Mouse (Mus musculus): ENCODE data around the gene Btbd9. TPM values are rescaled to one million over a fixed set of nuclear protein-coding genes. Genes with fewer than 3 reads are reported as not detected.

The Btbd9 gene
- polyA plus RNA-seq, 1 experiment from 2014 or later = 38.3 TPM

- H3K9me3 ChIP-seq (replicated peaks) = no peaks in the 10 kb centered on the region
- WGBS = 93% methylated on average over 10 of the region's 10 CpGs
- peaks cover 35% of the 10 kb centered on the region for H3K4me1 ChIP-seq (replicated peaks)
- no peak for ATAC-seq (replicated peaks; ENCODE audit: insufficient number of reproducible peaks, insufficient read depth, low FRiP score, low read depth)
- H3K36me3 ChIP-seq = no peaks in the 10 kb centered on the region
- H3K9ac ChIP-seq = no peak overlapping the region
- H3K4me2 ChIP-seq = no peak overlapping the region
- no peaks in the 10 kb centered on the region for H3K27me3 ChIP-seq
- no peak overlapping the region for H3K4me3 ChIP-seq
- no peak overlapping the region for H3K27ac ChIP-seq
Measured at GRCm38 (mm10) chr17:30472776-30473175, 103.5 kb downstream of the Btbd9 start.

DNA sequence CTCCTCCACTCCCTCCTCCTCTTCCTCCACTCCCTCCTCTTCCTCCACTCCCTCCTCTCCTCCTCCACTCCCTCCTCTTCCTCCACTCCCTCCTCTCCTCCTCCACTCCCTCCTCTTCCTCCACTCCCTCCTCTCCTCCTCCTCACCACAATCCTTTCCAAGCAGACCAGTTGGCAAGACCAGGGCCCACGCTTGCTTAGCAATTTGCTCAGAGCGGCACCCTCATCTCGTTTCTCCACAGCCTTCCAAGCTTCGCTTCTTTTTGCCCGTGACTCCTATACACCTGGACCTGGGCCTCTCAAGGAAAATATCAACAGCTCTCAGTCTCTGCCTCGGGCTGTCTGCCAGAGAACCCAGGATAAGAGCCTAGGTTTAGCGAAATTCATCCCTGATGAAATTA lies 104.8 kb downstream of the Btbd9 start:
- H3K4me1 ChIP-seq (replicated peaks) = peaks cover 38% of the 10 kb centered on the region

GRCm38 (mm10) chr17:30470790-30471189 lies 105.5 kb downstream of the Btbd9 start:
- Histone ChIP-seq H3K9me3 (replicated peaks) (no peaks in the 10 kb centered on the region), H3K4me3 (no peak overlapping the region), H3K9ac (no peak overlapping the region), H3K4me2 (no peak overlapping the region), H3K4me1 (replicated peaks) (peaks cover 39% of the 10 kb centered on the region), H3K27ac (peak overlapping the region; percentile 56; the same call in 1 of the 2 replicates), H3K27me3 (no peaks in the 10 kb centered on the region), H3K36me3 (no peaks in the 10 kb centered on the region)
- ATAC-seq (replicated peaks; ENCODE audit: insufficient number of reproducible peaks, insufficient read depth, low FRiP score, low read depth) = no peak
- 28% methylated on average over 8 of the region's 8 CpGs for WGBS

More for the DNA sequence above, 104.8 kb downstream of the Btbd9 start:
- Histone ChIP-seq H3K27me3 (no peaks in the 10 kb centered on the region), H3K4me3 (no peak overlapping the region), H3K9me3 (replicated peaks) (no peaks in the 10 kb centered on the region), H3K36me3 (no peaks in the 10 kb centered on the region), H3K27ac (peak overlapping the region; percentile 56; the same call in 1 of the 2 replicates), H3K4me2 (no peak overlapping the region), H3K9ac (no peak overlapping the region)
- ATAC-seq (replicated peaks; ENCODE audit: insufficient number of reproducible peaks, insufficient read depth, low FRiP score, low read depth) = no peak
- WGBS = 66% methylated on average over 7 of the region's 7 CpGs

DNA sequence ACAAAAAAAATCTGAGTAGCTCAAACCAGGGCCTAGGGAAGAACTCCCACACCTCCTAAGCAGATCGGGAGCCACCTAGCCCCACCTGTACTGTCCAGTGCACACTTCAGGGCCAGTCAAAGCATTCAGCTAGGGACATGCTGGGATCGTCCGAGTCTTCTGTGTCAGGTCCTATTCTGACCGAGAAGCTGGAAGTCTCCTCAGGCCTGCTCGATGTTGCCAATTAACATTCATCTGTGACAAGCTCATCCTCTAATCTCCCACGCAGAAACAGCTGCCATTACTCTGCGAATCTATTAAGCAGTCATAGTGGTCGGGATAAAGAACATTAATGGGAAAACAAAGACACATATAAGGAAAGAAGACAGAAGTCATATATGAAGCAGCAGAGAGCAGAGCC lies 106.0 kb downstream of the Btbd9 start:
- H3K27ac ChIP-seq = no peak overlapping the region
- no peak overlapping the region for H3K4me3 ChIP-seq
- WGBS = 49% methylated on average over 8 of the region's 8 CpGs
- no peaks in the 10 kb centered on the region for H3K9me3 ChIP-seq (replicated peaks)
- peaks cover 44% of the 10 kb centered on the region for H3K4me1 ChIP-seq (replicated peaks)
- H3K36me3 ChIP-seq = no peaks in the 10 kb centered on the region
- no peak for ATAC-seq (replicated peaks; ENCODE audit: insufficient number of reproducible peaks, insufficient read depth, low FRiP score, low read depth)
- no peaks in the 10 kb centered on the region for H3K27me3 ChIP-seq
- H3K4me2 ChIP-seq = no peak overlapping the region
- no peak overlapping the region for H3K9ac ChIP-seq

GRCm38 (mm10) chr17:30469511-30470076 lies 106.7 kb downstream of the Btbd9 start:
- Histone ChIP-seq H3K27ac (no peak overlapping the region), H3K9me3 (replicated peaks) (no peaks in the 10 kb centered on the region), H3K4me1 (replicated peaks) (peaks cover 48% of the 10 kb centered on the region), H3K9ac (no peak overlapping the region), H3K4me2 (no peak overlapping the region), H3K27me3 (no peaks in the 10 kb centered on the region), H3K36me3 (no peaks in the 10 kb centered on the region), H3K4me3 (no peak overlapping the region)
- ATAC-seq (replicated peaks; ENCODE audit: insufficient number of reproducible peaks, insufficient read depth, low FRiP score, low read depth) = no peak
- WGBS = 74% methylated on average over 10 of the region's 10 CpGs

DNA sequence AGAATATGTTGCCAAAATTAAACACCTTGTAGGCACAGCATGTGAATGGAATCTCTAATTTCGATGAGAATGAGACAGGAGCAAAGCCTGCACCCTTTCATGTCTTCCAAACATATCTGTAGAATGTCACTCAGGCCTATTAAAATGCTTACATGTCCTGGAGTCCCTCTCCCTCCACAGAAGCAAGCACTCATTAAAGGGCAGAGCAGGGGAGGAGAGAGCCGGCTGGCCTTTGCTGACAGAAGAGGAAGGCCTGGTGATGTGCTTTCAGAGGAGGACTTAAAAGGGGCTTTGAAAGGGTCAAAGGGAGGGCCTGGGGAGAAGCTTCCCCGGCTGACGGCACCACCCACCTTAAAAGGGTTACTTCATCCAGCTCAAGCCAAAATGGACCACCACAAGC lies 107.9 kb downstream of the Btbd9 start:
- no peak overlapping the region for H3K4me2 ChIP-seq
- H3K27me3 ChIP-seq = no peaks in the 10 kb centered on the region
- H3K9me3 ChIP-seq (replicated peaks) = no peaks in the 10 kb centered on the region
- H3K36me3 ChIP-seq = no peaks in the 10 kb centered on the region
- ATAC-seq (replicated peaks; ENCODE audit: insufficient number of reproducible peaks, insufficient read depth, low FRiP score, low read depth) = no peak
- WGBS = 23% methylated on average over 4 of the region's 4 CpGs
- H3K4me3 ChIP-seq = no peak overlapping the region
- H3K27ac ChIP-seq = peak overlapping the region; percentile 62; the same call in 1 of the 2 replicates
- H3K4me1 ChIP-seq (replicated peaks) = peaks cover 51% of the 10 kb centered on the region
- H3K9ac ChIP-seq = no peak overlapping the region

- WGBS = 35% methylated on average over 14 of the region's 14 CpGs
- Histone ChIP-seq H3K36me3 (no peaks in the 10 kb centered on the region), H3K4me1 (replicated peaks) (peaks cover 55% of the 10 kb centered on the region), H3K4me3 (0 out of 2 replicates have a peak overlapping the region, but pooled peaks have one; percentile 11), H3K4me2 (peak overlapping the region; percentile 48), H3K9ac (no peak overlapping the region), H3K27ac (peak overlapping the region; percentile 62), H3K27me3 (no peaks in the 10 kb centered on the region), H3K9me3 (replicated peaks) (no peaks in the 10 kb centered on the region)
- ATAC-seq (replicated peaks; ENCODE audit: insufficient number of reproducible peaks, insufficient read depth, low FRiP score, low read depth) = no peak
Measured at GRCm38 (mm10) chr17:30467566-30468213, 108.6 kb downstream of the Btbd9 start.

GRCm38 (mm10) chr17:30465060-30465762 lies 111.1 kb downstream of the Btbd9 start:
- Histone ChIP-seq H3K9me3 (replicated peaks) (no peaks in the 10 kb centered on the region), H3K9ac (no peak overlapping the region), H3K36me3 (no peaks in the 10 kb centered on the region), H3K27ac (peak overlapping the region; percentile 56), H3K4me3 (no peak overlapping the region), H3K4me1 (replicated peaks) (peaks cover 44% of the 10 kb centered on the region), H3K4me2 (no peak overlapping the region), H3K27me3 (no peaks in the 10 kb centered on the region)
- 46% methylated on average over 6 of the region's 6 CpGs for WGBS
- no peak; the same call in 1 of the 2 replicates for ATAC-seq (replicated peaks; ENCODE audit: insufficient number of reproducible peaks, insufficient read depth, low FRiP score, low read depth)

DNA sequence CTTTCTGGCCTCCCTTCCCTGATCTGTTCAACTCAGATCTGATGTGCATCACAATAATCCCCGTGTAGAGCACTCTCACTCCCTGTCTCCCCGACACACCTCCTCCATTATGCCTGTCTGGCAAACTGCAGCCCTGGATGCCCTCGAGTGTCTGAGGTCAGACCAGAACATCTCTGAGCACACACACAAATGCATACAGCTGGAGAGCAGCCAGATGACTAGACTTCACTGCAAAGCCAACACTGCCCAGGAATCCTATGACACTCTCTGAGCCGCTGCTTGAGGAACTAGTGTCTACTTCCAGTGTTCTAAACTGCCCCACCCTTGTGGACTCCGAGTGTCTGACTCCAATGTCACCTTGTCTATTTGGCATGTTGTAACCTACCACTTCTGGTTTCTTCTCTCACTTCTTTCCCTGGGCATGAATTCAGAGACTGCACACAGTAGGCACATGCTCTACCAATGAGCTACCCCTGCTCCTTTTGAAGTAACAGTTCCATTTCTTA lies 112.0 kb downstream of the Btbd9 start:
- no peaks in the 10 kb centered on the region for H3K9me3 ChIP-seq (replicated peaks)
- WGBS = 43% methylated on average over 5 of the region's 5 CpGs
- H3K4me1 ChIP-seq (replicated peaks) = peaks cover 45% of the 10 kb centered on the region
- no peaks in the 10 kb centered on the region for H3K27me3 ChIP-seq
- no peaks in the 10 kb centered on the region for H3K36me3 ChIP-seq
- ATAC-seq (replicated peaks; ENCODE audit: insufficient number of reproducible peaks, insufficient read depth, low FRiP score, low read depth) = peak; percentile 37
- 0 out of 2 replicates have a peak overlapping the region, but pooled peaks have one; percentile 8 for H3K4me2 ChIP-seq
- peak overlapping the region; percentile 56 for H3K27ac ChIP-seq
- H3K4me3 ChIP-seq = no peak overlapping the region
- no peak overlapping the region for H3K9ac ChIP-seq

GRCm38 (mm10) chr17:30460727-30461349 lies 115.5 kb downstream of the Btbd9 start:
- H3K4me2 ChIP-seq = no peak overlapping the region
- peaks cover 48% of the 10 kb centered on the region for H3K4me1 ChIP-seq (replicated peaks)
- WGBS = 65% methylated on average over 2 of the region's 2 CpGs
- H3K9me3 ChIP-seq (replicated peaks) = no peaks in the 10 kb centered on the region
- no peaks in the 10 kb centered on the region for H3K36me3 ChIP-seq
- no peak overlapping the region for H3K9ac ChIP-seq
- H3K27me3 ChIP-seq = no peaks in the 10 kb centered on the region
- ATAC-seq (replicated peaks; ENCODE audit: insufficient number of reproducible peaks, insufficient read depth, low FRiP score, low read depth) = no peak
- H3K27ac ChIP-seq = no peak overlapping the region
- no peak overlapping the region for H3K4me3 ChIP-seq

- no peak overlapping the region for H3K27ac ChIP-seq
- H3K9me3 ChIP-seq (replicated peaks) = no peaks in the 10 kb centered on the region
- peaks cover 37% of the 10 kb centered on the region for H3K4me1 ChIP-seq (replicated peaks)
- no peaks in the 10 kb centered on the region for H3K27me3 ChIP-seq
- H3K4me3 ChIP-seq = no peak overlapping the region
- ATAC-seq (replicated peaks; ENCODE audit: insufficient number of reproducible peaks, insufficient read depth, low FRiP score, low read depth) = no peak
- H3K9ac ChIP-seq = no peak overlapping the region
- 74% methylated on average over 5 of the region's 5 CpGs for WGBS
- no peak overlapping the region for H3K4me2 ChIP-seq
- no peaks in the 10 kb centered on the region for H3K36me3 ChIP-seq
Measured at GRCm38 (mm10) chr17:30459706-30460105, 116.6 kb downstream of the Btbd9 start.
